Mouse (Mus musculus): ENCODE results near the gene Add3. TPM values are rescaled to one million over a fixed set of nuclear protein-coding genes. Genes with fewer than 3 reads are reported as not detected.

The Add3 gene
- polyA plus RNA-seq, 1 experiment = not detected

- H3K4me1 ChIP-seq (ENCODE audit: control insufficient read depth, insufficient read depth, low read length) = peaks cover 3% of the 10 kb centered on the region
- H3K4me3 ChIP-seq (ENCODE audit: insufficient read depth, low read depth, low read length) = no peak overlapping the region
- WGBS = 95% methylated on average over 2 of the region's 2 CpGs
- H3K27ac ChIP-seq (ENCODE audit: insufficient read depth, low read depth, low read length) = no peak overlapping the region
- no peak for TF ChIP-seq CTCF (IDR thresholded peaks at IDR 0.05; ENCODE audit: insufficient read depth, low read depth, low read length)
These were observed 52.9 kb downstream of the Add3 start for GRCm38 (mm10) chr19:53193190-53193589.

GRCm38 (mm10) chr19:53193964-53194582 is 53.8 kb downstream of the Add3 start:
- Histone ChIP-seq H3K4me3 (ENCODE audit: insufficient read depth, low read depth, low read length) (no peak overlapping the region), H3K4me1 (ENCODE audit: control insufficient read depth, insufficient read depth, low read length) (peaks cover 3% of the 10 kb centered on the region), H3K27ac (ENCODE audit: insufficient read depth, low read depth, low read length) (peak overlapping the region; percentile 0; the same call in 1 of the 2 replicates)
- 33% methylated on average over 11 of the region's 11 CpGs for WGBS
- TF ChIP-seq POLR2A (IDR thresholded peaks at IDR 0.05; ENCODE audit: insufficient read depth, low read depth, low read length) = no peak

DNA sequence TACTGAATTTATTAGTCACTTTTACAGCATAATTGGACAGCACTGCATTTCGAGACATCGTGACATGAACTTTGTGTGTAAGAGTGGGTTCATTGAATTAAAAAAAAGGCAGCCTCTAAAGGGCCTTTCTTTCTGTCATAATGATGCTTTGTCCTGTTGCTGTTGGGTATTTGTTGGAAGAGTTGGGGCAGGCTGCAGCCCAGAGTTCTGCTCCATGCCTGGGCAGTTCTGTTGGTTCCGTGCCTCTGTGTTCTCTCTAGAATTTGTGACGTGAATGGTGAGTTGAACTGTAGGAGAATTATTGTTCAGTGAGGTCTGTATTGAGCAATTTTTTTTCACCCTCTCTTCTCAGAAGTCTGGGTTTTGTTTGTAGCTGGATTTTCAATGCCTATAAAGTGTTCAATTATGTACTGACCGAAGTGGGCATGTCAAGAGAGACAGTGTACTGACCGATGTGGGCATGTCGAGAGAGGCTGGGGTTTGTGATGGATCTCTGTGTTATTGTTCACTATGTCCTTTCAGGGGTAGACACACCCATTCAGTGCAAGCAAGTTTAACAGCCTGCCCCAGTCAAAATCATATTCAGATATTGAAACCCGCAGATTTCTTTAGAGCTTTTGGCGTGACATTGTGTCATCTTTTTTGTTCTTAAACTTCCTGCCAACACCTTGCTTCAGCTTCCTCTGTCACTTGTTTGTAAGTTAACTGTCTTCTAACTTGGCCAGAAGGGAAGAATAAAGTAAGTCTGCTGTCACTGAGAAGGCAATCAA is 54.7 kb downstream of the Add3 start:
- peaks cover 3% of the 10 kb centered on the region for H3K4me1 ChIP-seq (ENCODE audit: control insufficient read depth, insufficient read depth, low read length)
- H3K4me3 ChIP-seq (ENCODE audit: insufficient read depth, low read depth, low read length) = no peak overlapping the region
- H3K27ac ChIP-seq (ENCODE audit: insufficient read depth, low read depth, low read length) = peak overlapping the region; percentile 32; the same call in 1 of the 2 replicates
- no peak for TF ChIP-seq CTCF (IDR thresholded peaks at IDR 0.05; ENCODE audit: insufficient read depth, low read depth, low read length)
- TF ChIP-seq POLR2A (IDR thresholded peaks at IDR 0.05; ENCODE audit: insufficient read depth, low read depth, low read length) = no peak
- 60% methylated on average over 9 of the region's 9 CpGs for WGBS

DNA sequence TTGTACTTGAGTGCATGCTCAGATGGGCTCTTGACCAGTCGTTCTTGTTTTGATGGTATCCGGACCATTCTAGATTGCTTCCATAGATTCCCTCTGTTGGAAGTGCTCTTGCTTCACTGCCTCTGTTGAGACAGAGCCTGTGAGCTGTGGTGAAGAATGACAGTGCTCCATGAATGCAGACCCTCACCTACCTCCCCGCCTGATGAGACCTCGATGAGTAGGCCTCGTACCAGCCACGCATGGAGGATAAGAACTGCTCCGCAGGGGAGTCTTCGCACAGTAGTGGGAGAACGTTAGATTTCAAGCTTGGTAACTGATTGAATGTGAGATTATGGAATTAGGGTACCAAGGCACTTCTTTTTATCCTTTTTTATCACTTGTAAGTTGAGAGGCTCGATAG is 56.7 kb downstream of the Add3 start:
- H3K27ac ChIP-seq (ENCODE audit: insufficient read depth, low read depth, low read length) = no peak overlapping the region
- TF ChIP-seq POLR2A (IDR thresholded peaks at IDR 0.05; ENCODE audit: insufficient read depth, low read depth, low read length) (no peak), CTCF (IDR thresholded peaks at IDR 0.05; ENCODE audit: insufficient read depth, low read depth, low read length) (no peak)
- peaks cover 3% of the 10 kb centered on the region for H3K4me1 ChIP-seq (ENCODE audit: control insufficient read depth, insufficient read depth, low read length)
- WGBS = 93% methylated on average over 10 of the region's 10 CpGs
- H3K4me3 ChIP-seq (ENCODE audit: insufficient read depth, low read depth, low read length) = no peak overlapping the region

GRCm38 (mm10) chr19:53197766-53198165 is 57.5 kb downstream of the Add3 start:
- whole genome bisulfite sequencing = 64% methylated on average over 7 of the region's 7 CpGs
- TF ChIP-seq POLR2A (IDR thresholded peaks at IDR 0.05; ENCODE audit: insufficient read depth, low read depth, low read length) = no peak
- no peak for TF ChIP-seq CTCF (IDR thresholded peaks at IDR 0.05; ENCODE audit: insufficient read depth, low read depth, low read length)
- peaks cover 3% of the 10 kb centered on the region for H3K4me1 ChIP-seq (ENCODE audit: control insufficient read depth, insufficient read depth, low read length)
- H3K27ac ChIP-seq (ENCODE audit: insufficient read depth, low read depth, low read length) = no peak overlapping the region
- no peak overlapping the region for H3K4me3 ChIP-seq (ENCODE audit: insufficient read depth, low read depth, low read length)

GRCm38 (mm10) chr19:53198706-53199572 is 58.7 kb downstream of the Add3 start:
- H3K4me3 ChIP-seq (ENCODE audit: insufficient read depth, low read depth, low read length) = no peak overlapping the region
- peaks cover 1% of the 10 kb centered on the region for H3K4me1 ChIP-seq (ENCODE audit: control insufficient read depth, insufficient read depth, low read length)
- TF ChIP-seq CTCF (IDR thresholded peaks at IDR 0.05; ENCODE audit: insufficient read depth, low read depth, low read length) = no peak
- TF ChIP-seq POLR2A (IDR thresholded peaks at IDR 0.05; ENCODE audit: insufficient read depth, low read depth, low read length) = no peak
- 75% methylated on average over 17 of the region's 17 CpGs for WGBS
- no peak overlapping the region; the same call in 1 of the 2 replicates for H3K27ac ChIP-seq (ENCODE audit: insufficient read depth, low read depth, low read length)

DNA sequence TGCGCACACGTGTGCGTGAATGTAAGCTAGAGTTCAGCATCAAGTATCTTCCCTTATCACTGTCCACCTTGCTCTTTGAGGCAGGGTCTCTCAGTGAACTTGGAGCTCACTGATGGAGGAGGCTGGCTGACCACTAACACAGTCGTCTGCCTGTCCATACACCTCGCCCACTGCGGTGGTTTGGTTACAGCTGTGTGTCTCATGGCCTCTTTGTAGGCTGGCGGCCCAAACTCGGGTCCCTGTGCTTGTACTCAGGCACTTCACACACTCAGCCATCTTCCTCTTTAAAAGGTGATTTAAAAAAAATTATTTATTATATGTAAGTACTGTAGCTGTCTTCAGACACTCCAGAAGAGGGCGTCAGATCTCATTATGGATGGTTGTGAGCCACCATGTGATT is 59.5 kb downstream of the Add3 start:
- no peak overlapping the region for H3K4me3 ChIP-seq (ENCODE audit: insufficient read depth, low read depth, low read length)
- no peak for TF ChIP-seq POLR2A (IDR thresholded peaks at IDR 0.05; ENCODE audit: insufficient read depth, low read depth, low read length)
- TF ChIP-seq CTCF (IDR thresholded peaks at IDR 0.05; ENCODE audit: insufficient read depth, low read depth, low read length) = no peak
- 94% methylated on average over 9 of the region's 9 CpGs for WGBS
- H3K27ac ChIP-seq (ENCODE audit: insufficient read depth, low read depth, low read length) = no peak overlapping the region
- no peaks in the 10 kb centered on the region for H3K4me1 ChIP-seq (ENCODE audit: control insufficient read depth, insufficient read depth, low read length)

- no peak overlapping the region for H3K4me3 ChIP-seq (ENCODE audit: insufficient read depth, low read depth, low read length)
- WGBS = 89% methylated on average over 1 of the region's 1 CpGs
- no peak overlapping the region for H3K27ac ChIP-seq (ENCODE audit: insufficient read depth, low read depth, low read length)
- H3K4me1 ChIP-seq (ENCODE audit: control insufficient read depth, insufficient read depth, low read length) = peaks cover 4% of the 10 kb centered on the region
- no peak for TF ChIP-seq POLR2A (IDR thresholded peaks at IDR 0.05; ENCODE audit: insufficient read depth, low read depth, low read length)
- TF ChIP-seq CTCF (IDR thresholded peaks at IDR 0.05; ENCODE audit: insufficient read depth, low read depth, low read length) = no peak
These were observed 61.9 kb downstream of the Add3 start for GRCm38 (mm10) chr19:53202116-53202515.

- H3K27ac ChIP-seq (ENCODE audit: insufficient read depth, low read depth, low read length) = no peak overlapping the region
- TF ChIP-seq CTCF (IDR thresholded peaks at IDR 0.05; ENCODE audit: insufficient read depth, low read depth, low read length) = no peak
- TF ChIP-seq POLR2A (IDR thresholded peaks at IDR 0.05; ENCODE audit: insufficient read depth, low read depth, low read length) = no peak
- WGBS = 99% methylated on average over 2 of the region's 2 CpGs
- H3K4me3 ChIP-seq (ENCODE audit: insufficient read depth, low read depth, low read length) = no peak overlapping the region
- H3K4me1 ChIP-seq (ENCODE audit: control insufficient read depth, insufficient read depth, low read length) = peaks cover 6% of the 10 kb centered on the region
These were observed 66.7 kb downstream of the Add3 start for GRCm38 (mm10) chr19:53206986-53207385.

Data from olfactory bulb, adult 2 months (tissue).